Mouse (Mus musculus) megakaryocyte progenitor cell, adult 5-6 weeks (primary cell): ENCODE measurements at regions not wholly inside any gene's neighbourhood (a gene's known extent, or its start where the extent isn't known, plus 50 kb on each side); places are given as distances from the start of the nearest gene placed in this dataset.
A peak's percentile ranks its signal among the peaks of the same experiment; 100 is the strongest.

Source experiments
- ATAC-seq: replicated peaks from 2 replicates; pipeline ENCODE4 v1.8.0; 2016; ENCODE audit warnings: mild to moderate bottlenecking, moderate TSS enrichment, inconsistent platforms; ENCODE audit not compliant: poor library complexity

GRCm38 (mm10) chr19:59395739-59396138 is 50.2 kb upstream of the Pdzd8 start:
- ATAC-seq: peak; percentile 14; the same call in 1 of the 2 replicates

GRCm38 (mm10) chr19:59396506-59396905 is 50.9 kb upstream of the Pdzd8 start:
- ATAC-seq: no peak

GRCm38 (mm10) chr19:59399849-59400585 is 54.4 kb upstream of the Pdzd8 start:
- no peak for ATAC-seq

GRCm38 (mm10) chr19:59401304-59401703 is 55.7 kb upstream of the Pdzd8 start:
- no peak for ATAC-seq

GRCm38 (mm10) chr19:59402097-59402496 is 56.1 kb upstream of the Emx2 start:
- ATAC-seq: no peak

GRCm38 (mm10) chr19:59404082-59404481 is 54.1 kb upstream of the Emx2 start:
- ATAC-seq: no peak

- peak; percentile 54 for ATAC-seq
Measured at GRCm38 (mm10) chr19:59404766-59405165, 53.4 kb upstream of the Emx2 start.

GRCm38 (mm10) chr19:59405616-59406015 is 52.6 kb upstream of the Emx2 start:
- peak; percentile 31; the same call in 1 of the 2 replicates for ATAC-seq

- ATAC-seq: no peak
Measured at GRCm38 (mm10) chr19:59408094-59408493, 50.1 kb upstream of the Emx2 start.
